Mouse (Mus musculus): Measurements from ENCODE around the gene Adgrg6. TPM values are rescaled to one million over a fixed set of nuclear protein-coding genes. Genes with fewer than 3 reads are reported as not detected.

Gene Adgrg6
- polyA plus RNA-seq (2015; fragmentation: Nextera tagmentation; extraction: Ambion mirVana): 1.9 and 2.1 TPM in 2 replicates

- Histone ChIP-seq H3K9ac (peak within 1 kb of the TSS; percentile 58), H3K4me3 (peak within 1 kb of the TSS; percentile 88), H3K27me3 (peaks cover 7% of the 10 kb centered on the region; the same call in 1 of the 2 replicates), H3K36me3 (no peaks in the 10 kb centered on the region), H3K27ac (replicated peaks) (no peak within 1 kb of the TSS), H3K4me2 (peak within 1 kb of the TSS; percentile 100), H3K4me1 (replicated peaks) (peaks cover 4% of the 10 kb centered on the region; the same call in 1 of the 2 replicates), H3K9me3 (no peaks in the 10 kb centered on the region)
- WGBS: under 1% methylated on average over 80 of the region's 81 CpGs
- ATAC-seq (ENCODE audit: low FRiP score, low read depth): peak; percentile 72
These were observed at the start of gene Adgrg6 for GRCm38 (mm10) chr10:14544941-14545717. Gene Adgrg6 (minus strand): TSS chr10:14545659.

- 98% methylated on average over 1 of the region's 1 CpGs for WGBS
These were observed 46.8 kb upstream of the Adgrg6 start for GRCm38 (mm10) chr10:14592215-14592614.

GRCm38 (mm10) chr10:14590816-14591215 is 45.4 kb upstream of the Adgrg6 start:
- no peak overlapping the region for H3K4me3 ChIP-seq
- H3K4me2 ChIP-seq: no peak overlapping the region
- ATAC-seq (ENCODE audit: low FRiP score, low read depth): no peak
- H3K27ac ChIP-seq (replicated peaks): no peak overlapping the region
- H3K9ac ChIP-seq: no peak overlapping the region
- no peaks in the 10 kb centered on the region for H3K4me1 ChIP-seq (replicated peaks)
- WGBS: 92% methylated on average over 2 of the region's 2 CpGs
- H3K36me3 ChIP-seq: no peaks in the 10 kb centered on the region
- no peaks in the 10 kb centered on the region for H3K9me3 ChIP-seq
- H3K27me3 ChIP-seq: no peaks in the 10 kb centered on the region

More at GRCm38 (mm10) chr10:14592215-14592614, 46.8 kb upstream of the Adgrg6 start:
- Histone ChIP-seq H3K9ac (no peak overlapping the region), H3K4me2 (no peak overlapping the region), H3K4me3 (no peak overlapping the region), H3K9me3 (no peaks in the 10 kb centered on the region), H3K36me3 (no peaks in the 10 kb centered on the region), H3K27ac (replicated peaks) (no peak overlapping the region), H3K4me1 (replicated peaks) (no peaks in the 10 kb centered on the region), H3K27me3 (no peaks in the 10 kb centered on the region)
- no peak for ATAC-seq (ENCODE audit: low FRiP score, low read depth)

- H3K4me3 ChIP-seq: no peak overlapping the region
- no peak overlapping the region for H3K9ac ChIP-seq
- ATAC-seq (ENCODE audit: low FRiP score, low read depth): no peak
- H3K4me1 ChIP-seq (replicated peaks): no peaks in the 10 kb centered on the region
- no peaks in the 10 kb centered on the region for H3K36me3 ChIP-seq
- H3K27me3 ChIP-seq: no peaks in the 10 kb centered on the region
- no peak overlapping the region for H3K27ac ChIP-seq (replicated peaks)
- WGBS: 89% methylated on average over 6 of the region's 6 CpGs
- no peak overlapping the region for H3K4me2 ChIP-seq
- no peaks in the 10 kb centered on the region for H3K9me3 ChIP-seq
These were observed 44.2 kb upstream of the Adgrg6 start for GRCm38 (mm10) chr10:14589667-14590066.

GRCm38 (mm10) chr10:14583496-14583895 is 38.0 kb upstream of the Adgrg6 start:
- Histone ChIP-seq H3K9me3 (no peaks in the 10 kb centered on the region), H3K27ac (replicated peaks) (no peak overlapping the region), H3K4me2 (no peak overlapping the region), H3K4me1 (replicated peaks) (no peaks in the 10 kb centered on the region), H3K4me3 (no peak overlapping the region), H3K9ac (no peak overlapping the region), H3K36me3 (no peaks in the 10 kb centered on the region), H3K27me3 (no peaks in the 10 kb centered on the region)
- no peak for ATAC-seq (ENCODE audit: low FRiP score, low read depth)
- WGBS: 68% methylated on average over 1 of the region's 1 CpGs

GRCm38 (mm10) chr10:14574255-14574654 is 28.8 kb upstream of the Adgrg6 start:
- H3K9ac ChIP-seq: no peak overlapping the region
- no peaks in the 10 kb centered on the region for H3K36me3 ChIP-seq
- no peak for ATAC-seq (ENCODE audit: low FRiP score, low read depth)
- H3K4me1 ChIP-seq (replicated peaks): no peaks in the 10 kb centered on the region
- H3K4me2 ChIP-seq: no peak overlapping the region
- H3K27ac ChIP-seq (replicated peaks): no peak overlapping the region
- no peaks in the 10 kb centered on the region for H3K9me3 ChIP-seq
- no peak overlapping the region for H3K4me3 ChIP-seq
- no peaks in the 10 kb centered on the region for H3K27me3 ChIP-seq
- WGBS: 80% methylated on average over 4 of the region's 4 CpGs

- no peaks in the 10 kb centered on the region for H3K36me3 ChIP-seq
- H3K9ac ChIP-seq: no peak overlapping the region
- no peak overlapping the region for H3K4me3 ChIP-seq
- H3K4me2 ChIP-seq: no peak overlapping the region
- no peak overlapping the region for H3K27ac ChIP-seq (replicated peaks)
- no peak for ATAC-seq (ENCODE audit: low FRiP score, low read depth)
- H3K9me3 ChIP-seq: no peaks in the 10 kb centered on the region
- no peaks in the 10 kb centered on the region for H3K4me1 ChIP-seq (replicated peaks)
- no peaks in the 10 kb centered on the region for H3K27me3 ChIP-seq
These were observed 25.7 kb upstream of the Adgrg6 start for GRCm38 (mm10) chr10:14571143-14571542.

GRCm38 (mm10) chr10:14570616-14571015 is 25.2 kb upstream of the Adgrg6 start:
- Histone ChIP-seq H3K9ac (no peak overlapping the region), H3K36me3 (no peaks in the 10 kb centered on the region), H3K27ac (replicated peaks) (no peak overlapping the region), H3K4me3 (no peak overlapping the region), H3K4me2 (no peak overlapping the region), H3K27me3 (no peaks in the 10 kb centered on the region), H3K4me1 (replicated peaks) (no peaks in the 10 kb centered on the region), H3K9me3 (no peaks in the 10 kb centered on the region)
- 19% methylated on average over 2 of the region's 2 CpGs for WGBS
- no peak for ATAC-seq (ENCODE audit: low FRiP score, low read depth)

GRCm38 (mm10) chr10:14546111-14546551 is 672 bp upstream of the Adgrg6 start:
- 24% methylated on average over 7 of the region's 7 CpGs for WGBS
- peaks cover 4% of the 10 kb centered on the region; the same call in 1 of the 2 replicates for H3K4me1 ChIP-seq (replicated peaks)
- no peak overlapping the region for H3K9ac ChIP-seq
- H3K27me3 ChIP-seq: peaks cover 7% of the 10 kb centered on the region; the same call in 1 of the 2 replicates
- ATAC-seq (ENCODE audit: low FRiP score, low read depth): peak; percentile 48; the same call in 1 of the 2 replicates
- H3K4me2 ChIP-seq: peak overlapping the region; percentile 100
- no peaks in the 10 kb centered on the region for H3K36me3 ChIP-seq
- peak overlapping the region; percentile 14; the same call in 1 of the 2 replicates for H3K4me3 ChIP-seq
- no peaks in the 10 kb centered on the region for H3K9me3 ChIP-seq
- no peak overlapping the region for H3K27ac ChIP-seq (replicated peaks)

GRCm38 (mm10) chr10:14544608-14544940 is 885 bp downstream of the Adgrg6 start:
- H3K27ac ChIP-seq (replicated peaks): no peak overlapping the region
- H3K9me3 ChIP-seq: no peaks in the 10 kb centered on the region
- peak overlapping the region; percentile 58 for H3K9ac ChIP-seq
- WGBS: 8% methylated on average over 9 of the region's 9 CpGs
- ATAC-seq (ENCODE audit: low FRiP score, low read depth): no peak
- H3K27me3 ChIP-seq: peaks cover 7% of the 10 kb centered on the region; the same call in 1 of the 2 replicates
- peaks cover 4% of the 10 kb centered on the region; the same call in 1 of the 2 replicates for H3K4me1 ChIP-seq (replicated peaks)
- H3K4me3 ChIP-seq: peak overlapping the region; percentile 88
- H3K4me2 ChIP-seq: peak overlapping the region; percentile 100
- no peaks in the 10 kb centered on the region for H3K36me3 ChIP-seq

- H3K9ac ChIP-seq: no peak overlapping the region
- H3K27ac ChIP-seq (replicated peaks): no peak overlapping the region
- peaks cover 4% of the 10 kb centered on the region; the same call in 1 of the 2 replicates for H3K4me1 ChIP-seq (replicated peaks)
- H3K4me2 ChIP-seq: no peak overlapping the region
- 76% methylated on average over 8 of the region's 8 CpGs for WGBS
- no peak for ATAC-seq (ENCODE audit: low FRiP score, low read depth)
- H3K4me3 ChIP-seq: no peak overlapping the region
- no peaks in the 10 kb centered on the region for H3K9me3 ChIP-seq
- H3K36me3 ChIP-seq: no peaks in the 10 kb centered on the region
- H3K27me3 ChIP-seq: peaks cover 7% of the 10 kb centered on the region; the same call in 1 of the 2 replicates
These were observed 1.9 kb downstream of the Adgrg6 start for GRCm38 (mm10) chr10:14543511-14544067.

GRCm38 (mm10) chr10:14537102-14537501 is 8.4 kb downstream of the Adgrg6 start:
- Histone ChIP-seq H3K36me3 (no peaks in the 10 kb centered on the region), H3K4me1 (replicated peaks) (no peaks in the 10 kb centered on the region), H3K27ac (replicated peaks) (no peak overlapping the region), H3K4me2 (no peak overlapping the region), H3K9me3 (no peaks in the 10 kb centered on the region), H3K9ac (no peak overlapping the region), H3K4me3 (no peak overlapping the region), H3K27me3 (no peaks in the 10 kb centered on the region)
- 91% methylated on average over 3 of the region's 3 CpGs for WGBS
- no peak for ATAC-seq (ENCODE audit: low FRiP score, low read depth)
